Mouse (Mus musculus) spleen, adult 2 months (tissue): ENCODE data around the gene Myof. TPM values are rescaled to one million over a fixed set of nuclear protein-coding genes. Genes with fewer than 3 reads are reported as not detected.

Experiments used
- DNase-seq, 2 experiments: peaks; one replicate each; pipeline versions ENCODE4 v3.0.0 to v3.0.0-alpha.2; 2012 to 2021; ENCODE audit warnings: low spot score in 2 of 2, low read depth in 1 of 2
- H3K27ac ChIP-seq: fragments of 200-500 bp; 2 replicates; pipeline ENCODE4 v1.5.1; 2012; ENCODE audit warnings: low read length, inconsistent platforms; ENCODE audit not compliant: insufficient read depth
- H3K27me3 ChIP-seq: fragments of 200-500 bp; 2 replicates; pipeline ENCODE4 v1.6.1; 2012; ENCODE audit warnings: mild to moderate bottlenecking, moderate library complexity, low read length, inconsistent platforms; ENCODE audit not compliant: control insufficient read depth, insufficient read depth
- H3K36me3 ChIP-seq: fragments of 200-500 bp; 2 replicates; pipeline ENCODE4 v1.6.1; 2012; ENCODE audit warnings: mild to moderate bottlenecking, low read length, inconsistent platforms; ENCODE audit not compliant: control insufficient read depth, insufficient read depth
- H3K4me1 ChIP-seq: fragments of 200-500 bp; 2 replicates; pipeline ENCODE4 v1.6.1; 2011; ENCODE audit warnings: inconsistent platforms; ENCODE audit not compliant: control insufficient read depth, insufficient read depth, insufficient read length
- H3K4me3 ChIP-seq: fragments of 200-500 bp; 2 replicates; pipeline ENCODE4 v1.5.1; 2011; ENCODE audit warnings: mild to moderate bottlenecking, inconsistent platforms; ENCODE audit not compliant: insufficient read depth, insufficient read length; ENCODE audit errors: extremely low read depth
- CTCF ChIP-seq: fragments of 200-500 bp; IDR thresholded peaks from 2 replicates; pipeline ENCODE4 v1.5.1; 2011; ENCODE audit warnings: mild to moderate bottlenecking, inconsistent platforms; ENCODE audit not compliant: insufficient read depth, insufficient read length, insufficient replicate concordance; ENCODE audit errors: extremely low read depth
- POLR2A ChIP-seq: fragments of 200-500 bp; IDR thresholded peaks from 2 replicates; pipeline ENCODE4 v1.6.1; 2011; ENCODE audit warnings: low read depth, low read length, inconsistent platforms
- WGBS: fragments of 180-500 bp; shearing (Covaris S2); methylation state at CpG from one replicate; pipeline ENCODE4 v1.1.7; 2018; 5-methylcytosine and 5-hydroxymethylcytosine counted together
- polyA plus RNA-seq: library from polyadenylated mRNA; depleted of rRNA; stranded (reverse); fragments of >200 nt; gene quantifications from 2 replicates; pipeline ENCODE4 v1.2.3, GENCODE M21; 2012

The Myof gene
- polyA plus RNA-seq, 1 experiment: 10.6 TPM

- Histone ChIP-seq H3K36me3 (no peaks in the 10 kb centered on the region), H3K27ac (no peak overlapping the region), H3K27me3 (no peaks in the 10 kb centered on the region), H3K4me1 (peaks cover 20% of the 10 kb centered on the region; the same call in 1 of the 2 replicates), H3K4me3 (no peak overlapping the region)
- TF ChIP-seq POLR2A (no peak), CTCF (no peak)
- no peak for DNase-seq
- 68% methylated on average over 9 of the region's 9 CpGs for WGBS
Measured at GRCm38 (mm10) chr19:38031144-38031543, 12.2 kb downstream of the Myof start.

- H3K27me3 ChIP-seq: no peaks in the 10 kb centered on the region
- peak in 1 of 2 experiments; percentile 44 for DNase-seq
- H3K27ac ChIP-seq: no peak overlapping the region
- H3K4me1 ChIP-seq: peaks cover 23% of the 10 kb centered on the region; the same call in 1 of the 2 replicates
- no peaks in the 10 kb centered on the region for H3K36me3 ChIP-seq
- no peak for TF ChIP-seq POLR2A
- TF ChIP-seq CTCF: no peak
- WGBS: 16% methylated on average over 11 of the region's 23 CpGs
- H3K4me3 ChIP-seq: no peak overlapping the region
Measured at GRCm38 (mm10) chr19:38030673-38031137, 12.7 kb downstream of the Myof start.

GRCm38 (mm10) chr19:38029871-38030270 lies 13.5 kb downstream of the Myof start:
- no peak overlapping the region for H3K4me3 ChIP-seq
- H3K36me3 ChIP-seq: no peaks in the 10 kb centered on the region
- no peak for TF ChIP-seq POLR2A
- TF ChIP-seq CTCF: no peak
- H3K4me1 ChIP-seq: peaks cover 27% of the 10 kb centered on the region; the same call in 1 of the 2 replicates
- no peaks in the 10 kb centered on the region for H3K27me3 ChIP-seq
- no peak for DNase-seq
- WGBS: 73% methylated on average over 3 of the region's 3 CpGs
- peak overlapping the region; percentile 58; the same call in 1 of the 2 replicates for H3K27ac ChIP-seq

- 83% methylated on average over 3 of the region's 3 CpGs for WGBS
- peak overlapping the region; percentile 20; the same call in 1 of the 2 replicates for H3K27ac ChIP-seq
Measured at GRCm38 (mm10) chr19:38029292-38029691, 14.1 kb downstream of the Myof start.

GRCm38 (mm10) chr19:38027881-38028521 lies 15.4 kb downstream of the Myof start:
- TF ChIP-seq CTCF (no peak), POLR2A (no peak)
- Histone ChIP-seq H3K4me3 (no peak overlapping the region), H3K4me1 (peaks cover 37% of the 10 kb centered on the region; the same call in 1 of the 2 replicates), H3K27me3 (no peaks in the 10 kb centered on the region), H3K36me3 (no peaks in the 10 kb centered on the region), H3K27ac (no peak overlapping the region; the same call in 1 of the 2 replicates)
- no peak for DNase-seq
- 89% methylated on average over 10 of the region's 10 CpGs for WGBS

More at GRCm38 (mm10) chr19:38029292-38029691, 14.1 kb downstream of the Myof start:
- Histone ChIP-seq H3K27me3 (no peaks in the 10 kb centered on the region), H3K4me3 (no peak overlapping the region), H3K36me3 (no peaks in the 10 kb centered on the region), H3K4me1 (peaks cover 31% of the 10 kb centered on the region; the same call in 1 of the 2 replicates)
- no peak for DNase-seq
- no peak for TF ChIP-seq CTCF
- TF ChIP-seq POLR2A: no peak

GRCm38 (mm10) chr19:38027389-38027788 lies 16.0 kb downstream of the Myof start:
- peak overlapping the region; percentile 56; the same call in 1 of the 2 replicates for H3K27ac ChIP-seq

GRCm38 (mm10) chr19:38026211-38026624 lies 17.2 kb downstream of the Myof start:
- Histone ChIP-seq H3K4me3 (no peak overlapping the region), H3K4me1 (peaks cover 39% of the 10 kb centered on the region), H3K36me3 (no peaks in the 10 kb centered on the region), H3K27me3 (no peaks in the 10 kb centered on the region), H3K27ac (peak overlapping the region; percentile 84)
- WGBS: 25% methylated on average over 8 of the region's 8 CpGs
- no peak for TF ChIP-seq CTCF
- TF ChIP-seq POLR2A: no peak
- DNase-seq: peak; percentile 62 to 87

More at GRCm38 (mm10) chr19:38027389-38027788, 16.0 kb downstream of the Myof start:
- Histone ChIP-seq H3K27me3 (no peaks in the 10 kb centered on the region), H3K36me3 (no peaks in the 10 kb centered on the region), H3K4me3 (no peak overlapping the region), H3K4me1 (peaks cover 39% of the 10 kb centered on the region)
- TF ChIP-seq POLR2A (no peak), CTCF (no peak)
- no peak for DNase-seq
- 85% methylated on average over 6 of the region's 6 CpGs for WGBS
